Mouse (Mus musculus) layer of hippocampus, adult 18-20 months (tissue): Measurements from ENCODE around the gene Gm13102. TPM values are rescaled to one million over a fixed set of nuclear protein-coding genes. Genes with fewer than 3 reads are reported as not detected.
"Not testable (repeated sequence)": the region's sequence is repeated elsewhere in the genome, so short reads cannot be mapped to it uniquely, and the experiment has no call there.

ENCODE experiments used
- DNase-seq, 2 experiments: peaks; one replicate each; pipeline ENCODE4 v3.0.0; 2022; ENCODE audit warnings: low spot score in 2 of 2
- long read RNA-seq: library from polyadenylated mRNA; stranded (forward); transcript quantifications from one replicate; pipeline ENCODE4 v2.0.0, GENCODE M21; 2021
- total RNA-seq, 2 experiments: library from RNA; stranded (reverse); gene quantifications; 2 replicates each; pipeline ENCODE4 v1.2.3; 2021

The Gm13102 gene
- total RNA-seq, result not detected
- long read RNA-seq, result 0 reads

DNA sequence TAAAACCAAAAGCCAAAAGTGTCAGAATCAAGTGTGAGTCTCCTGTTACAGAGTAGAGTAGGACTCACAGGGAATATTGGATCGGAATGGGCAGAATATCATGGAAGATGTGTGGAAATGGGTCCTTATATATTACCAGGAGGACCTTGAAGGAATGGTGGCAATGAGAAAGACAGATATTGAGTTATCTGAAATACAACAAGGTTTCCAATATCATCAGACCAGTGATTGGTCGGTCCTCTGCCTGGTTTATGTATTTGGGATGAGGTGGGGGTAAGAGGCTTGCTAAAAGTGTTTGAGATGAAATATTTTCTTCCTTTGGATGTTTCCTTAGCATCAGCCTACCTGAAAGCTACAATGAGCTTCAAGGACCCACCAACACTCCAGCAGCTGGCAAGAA is at the start of gene Gm13102:
Gm13102 (plus strand) TSS at position 301 of the 400 bp plus-strand sequence.
- DNase-seq, result not testable (repeated sequence)

- DNase-seq, result not testable (repeated sequence)
These were observed 47.4 kb upstream of the Gm13102 start, which contains the start of gene Pramel4 for GRCm38 (mm10) chr4:144058826-144059225. Gene Pramel4 (plus strand): TSS chr4:144059126.

Other genes with a start within 250 kb of the Gm13102 start
- not detected for gene Pramef6, start 206.1 kb upstream of the Gm13102 start, total RNA-seq
- not detected for gene Pramef25, start 155.5 kb upstream of the Gm13102 start, total RNA-seq
- gene Gm13101, start 139.5 kb upstream of the Gm13102 start, total RNA-seq, result not detected
- gene Pramef17, start 112.1 kb upstream of the Gm13102 start, total RNA-seq, result not detected
- gene Pramel4, start 47.3 kb upstream of the Gm13102 start, total RNA-seq, result not detected
- gene Oog3, start 56.2 kb downstream of the Gm13102 start, total RNA-seq, result not detected
- not detected for gene Oog2, start 84.2 kb downstream of the Gm13102 start, total RNA-seq
- gene C87977, start 106.8 kb downstream of the Gm13102 start, total RNA-seq, result not detected
- gene Pramel5, start 174.0 kb downstream of the Gm13102 start, total RNA-seq, result not detected
- not detected for gene Gm13128, start 223.8 kb downstream of the Gm13102 start, total RNA-seq